Mouse (Mus musculus) brain, adult 2 months (tissue): ENCODE data around the gene Igfn1.

ENCODE experiments used
- DNase-seq: peaks from one replicate; pipeline ENCODE4 v3.0.0; 2011; ENCODE audit warnings: low read depth, low spot score

The Igfn1 gene

DNA sequence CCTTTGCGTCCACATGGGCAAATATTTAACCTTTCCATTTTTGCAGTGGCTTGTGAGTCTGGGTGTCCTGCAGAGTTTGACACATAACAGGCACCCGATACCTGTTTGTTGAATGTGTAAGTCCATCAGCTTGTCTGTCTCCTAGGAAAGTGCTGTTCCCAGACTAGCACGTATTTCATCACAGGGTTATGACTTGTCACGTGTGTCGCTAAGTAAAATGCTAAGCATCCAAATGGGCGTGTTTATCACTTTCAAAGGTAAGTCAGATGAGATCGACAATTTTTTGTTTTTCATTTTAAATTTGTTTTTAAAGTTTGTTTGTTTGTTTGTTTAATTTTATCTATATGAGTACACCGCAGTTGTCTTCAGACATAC, 2.0 kb upstream of the Igfn1 start:
- no peak for DNase-seq

DNA sequence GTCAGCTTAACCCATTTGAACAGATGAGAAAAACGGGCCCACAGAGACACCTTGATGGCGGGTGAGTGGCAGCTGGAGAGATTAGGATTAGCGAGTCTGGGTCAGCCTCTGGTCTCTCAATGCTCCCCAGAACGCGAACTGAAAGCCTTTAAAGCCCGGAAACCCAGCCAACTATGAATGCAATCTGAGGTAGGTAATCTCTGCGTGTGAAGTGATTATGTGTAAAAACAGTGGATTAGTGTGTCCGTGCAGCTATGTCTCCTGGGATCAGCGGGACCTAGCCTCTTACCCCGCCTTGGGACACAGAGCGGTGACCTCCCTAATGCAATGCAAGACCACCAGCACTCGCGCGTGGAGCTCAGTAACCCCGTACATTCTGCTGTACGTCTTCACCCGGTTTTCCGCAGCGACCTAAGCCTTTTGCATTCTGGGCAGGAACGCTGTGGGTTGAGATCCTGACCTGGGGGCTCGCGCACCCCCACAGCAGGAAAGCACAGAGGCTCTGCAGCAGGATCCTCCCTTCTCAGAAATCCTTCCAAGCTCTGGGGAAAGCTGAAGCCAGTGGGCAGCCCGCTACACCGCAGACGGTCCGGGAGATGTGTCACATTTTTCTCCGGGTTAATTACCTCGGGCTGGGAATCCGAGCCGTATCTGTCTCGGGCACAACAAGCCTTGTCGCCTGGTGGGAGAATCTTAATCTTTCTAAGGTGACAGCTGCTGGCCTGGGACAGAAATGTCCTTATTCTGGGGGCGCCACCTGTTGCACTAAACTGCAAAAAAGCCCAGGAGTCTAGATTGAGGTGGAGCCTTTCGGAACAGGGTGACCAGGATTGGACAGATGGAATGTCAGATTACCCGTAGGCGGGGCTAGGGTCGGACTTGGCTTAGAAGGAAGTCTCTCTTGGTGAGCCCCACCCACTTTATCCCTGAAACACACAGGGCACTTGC, 1.3 kb upstream of the Igfn1 start, which contains the start of gene Tmem9:
TSS of gene Tmem9 (plus strand) at position 940 of the 948 bp plus-strand sequence.
- DNase-seq = peak; percentile 66

DNA sequence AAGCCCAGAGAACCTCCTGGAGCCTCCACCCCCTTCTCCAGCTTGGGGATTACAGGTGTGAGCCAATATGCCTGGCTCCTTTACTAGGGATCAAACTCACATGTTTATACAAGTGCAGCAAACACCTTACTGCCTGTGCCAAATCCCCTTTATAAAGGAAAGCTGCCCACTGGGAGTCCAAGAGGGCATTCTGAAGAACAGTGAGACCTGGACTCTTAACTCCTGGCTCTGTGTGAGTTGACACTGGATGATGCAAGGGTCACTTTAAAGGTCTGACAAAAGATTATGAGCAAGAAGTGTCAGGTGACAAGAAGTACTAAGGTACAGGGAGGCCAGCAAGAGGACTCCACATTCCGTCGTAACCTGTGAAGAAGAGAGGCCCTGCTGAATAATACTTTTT, 4.7 kb downstream of the Igfn1 start:
- no peak for DNase-seq

DNA sequence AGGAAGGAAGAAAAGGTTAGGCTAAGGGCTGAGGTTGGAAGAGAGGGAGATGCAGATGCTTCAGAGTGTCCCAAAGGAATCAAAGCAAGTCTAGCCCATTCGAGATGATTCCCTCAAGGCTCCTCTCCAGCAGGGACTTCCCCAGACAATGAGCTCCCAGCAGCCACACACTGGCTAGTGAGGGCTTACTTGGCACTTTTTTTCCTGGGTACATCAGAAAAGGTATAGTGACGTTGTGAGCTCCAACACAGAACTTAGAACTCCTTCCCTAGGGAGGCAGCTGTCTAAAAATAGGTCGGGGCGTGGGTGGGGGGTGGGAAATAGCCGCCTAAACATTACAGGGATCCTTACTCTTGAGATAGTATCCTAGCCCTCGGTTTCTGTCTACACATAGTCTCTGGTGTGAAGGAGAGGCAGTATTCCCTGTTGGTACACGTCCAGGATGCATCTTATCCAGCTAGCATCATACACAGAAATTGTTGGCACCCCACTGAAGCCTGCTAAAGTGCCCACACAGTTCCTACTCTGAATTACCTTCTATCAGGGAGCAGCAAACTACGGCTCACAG, 6.3 kb downstream of the Igfn1 start:
- DNase-seq = peak; percentile 70

DNA sequence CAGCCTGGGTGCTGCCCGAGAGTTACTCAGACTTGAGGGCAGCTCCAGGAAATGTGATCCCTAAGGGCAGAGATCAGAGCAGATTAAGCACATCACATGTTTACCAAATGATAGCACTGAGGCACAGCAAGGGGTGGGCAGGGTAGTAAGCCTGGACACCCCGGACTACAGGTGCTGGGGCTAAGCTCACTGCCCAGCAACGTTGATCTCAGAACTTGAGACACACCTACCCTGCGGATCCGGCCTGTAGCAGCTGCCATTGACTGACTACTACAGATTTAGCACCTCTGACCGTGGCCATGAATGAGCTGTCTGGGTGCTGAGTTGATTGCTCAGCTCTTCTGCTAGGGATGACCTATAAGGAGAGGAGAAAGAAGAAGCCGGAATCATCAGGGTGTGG, 8.6 kb downstream of the Igfn1 start:
- DNase-seq = no peak

DNA sequence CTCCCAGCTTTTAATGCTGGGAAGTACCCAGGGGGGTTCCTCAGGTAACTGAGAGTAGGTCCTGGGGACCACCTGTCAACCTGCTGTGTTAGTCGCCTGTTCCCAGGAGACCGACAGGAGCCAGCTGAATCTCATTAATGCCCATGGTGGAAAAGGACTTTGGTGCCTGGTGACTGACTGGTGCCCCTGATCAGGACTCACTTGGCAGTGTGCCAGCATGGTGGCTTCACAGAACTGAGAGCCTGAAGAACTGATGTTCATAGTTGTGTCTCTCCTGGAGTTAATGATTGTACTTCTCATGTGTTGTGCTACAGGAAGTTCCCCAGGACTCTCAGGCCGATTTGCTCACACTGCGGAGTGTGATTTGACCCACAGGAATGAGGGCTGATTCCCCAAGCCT, 12.7 kb downstream of the Igfn1 start:
- DNase-seq = no peak

DNA sequence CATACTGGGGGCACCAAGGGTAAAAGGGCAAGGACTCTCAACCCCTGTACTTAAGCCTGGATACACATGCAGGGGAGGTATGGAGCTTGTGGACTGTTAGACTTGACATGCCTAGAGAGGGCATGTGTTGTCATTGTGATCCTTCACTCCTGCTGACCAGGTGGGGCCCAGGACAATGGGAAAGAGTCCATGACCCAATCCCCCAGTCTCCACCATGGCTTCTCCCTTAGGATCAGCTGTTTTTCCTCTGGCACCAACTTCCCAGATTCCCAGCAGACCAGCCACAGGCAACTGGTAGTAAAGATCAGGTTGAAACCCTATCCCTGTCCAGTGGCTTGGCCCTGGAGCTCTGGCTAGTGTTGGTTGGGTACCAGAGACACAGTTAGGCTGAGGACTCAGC, 16.3 kb downstream of the Igfn1 start:
- DNase-seq = no peak

DNA sequence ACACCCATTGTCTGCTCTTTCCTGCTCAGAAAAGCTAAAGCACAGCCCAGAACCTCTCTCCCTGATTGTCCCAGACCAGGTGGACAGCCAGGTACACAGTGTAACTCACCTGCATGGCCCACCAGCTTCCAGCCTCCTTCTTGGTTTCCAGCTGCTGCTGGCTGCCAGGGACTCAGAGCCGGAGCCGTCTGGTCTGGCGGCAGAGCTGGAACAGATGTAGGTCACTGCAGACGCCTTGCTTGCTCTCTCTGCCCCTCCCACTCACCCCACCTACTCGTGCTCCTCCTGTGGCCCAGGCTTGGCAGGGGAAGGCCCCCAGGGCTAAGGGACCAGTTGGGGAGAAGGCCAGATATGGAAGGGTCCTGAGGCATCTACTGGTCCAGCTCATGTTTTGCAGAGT, 22.0 kb downstream of the Igfn1 start:
- DNase-seq = no peak

DNA sequence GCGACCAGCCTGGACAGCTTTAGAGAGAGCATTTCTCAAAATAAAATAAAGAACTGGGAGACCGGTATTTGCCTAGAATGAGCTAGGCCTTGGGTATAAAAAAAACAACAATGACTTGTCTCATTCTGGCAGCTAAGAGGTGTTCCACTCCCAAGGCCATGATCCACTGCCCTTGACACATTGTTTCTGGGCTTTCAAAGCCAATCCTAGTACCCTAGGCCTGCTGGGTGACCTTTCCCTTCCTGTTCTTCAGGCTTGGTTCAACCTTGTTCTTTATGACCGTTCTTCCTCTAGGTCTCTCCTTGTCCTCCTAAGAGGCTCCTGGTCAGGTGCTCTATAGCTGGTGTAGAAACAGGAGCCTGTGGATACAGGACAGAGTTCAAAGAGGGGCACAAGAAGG, 33.6 kb downstream of the Igfn1 start:
- no peak for DNase-seq

DNA sequence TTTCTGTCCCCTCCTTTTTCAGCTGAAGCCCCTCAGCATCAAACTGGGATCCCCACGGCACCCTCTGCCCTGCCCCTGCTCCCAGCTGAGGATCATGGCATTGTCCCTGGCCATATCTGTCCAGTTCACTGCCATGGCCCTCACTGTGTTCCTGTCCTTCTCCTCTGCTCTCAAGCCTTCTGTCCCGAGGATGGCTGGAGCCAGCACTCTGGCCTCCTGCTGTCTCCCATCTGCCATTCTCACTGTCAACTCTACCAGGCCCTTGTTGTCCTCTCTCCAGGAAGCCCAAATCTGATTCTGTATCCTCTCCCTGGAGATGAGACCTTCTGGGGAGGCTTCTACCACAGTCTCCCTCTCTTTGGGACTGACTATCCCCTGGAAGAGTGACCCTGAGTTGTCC, 35.7 kb downstream of the Igfn1 start:
- DNase-seq = peak; percentile 92

DNA sequence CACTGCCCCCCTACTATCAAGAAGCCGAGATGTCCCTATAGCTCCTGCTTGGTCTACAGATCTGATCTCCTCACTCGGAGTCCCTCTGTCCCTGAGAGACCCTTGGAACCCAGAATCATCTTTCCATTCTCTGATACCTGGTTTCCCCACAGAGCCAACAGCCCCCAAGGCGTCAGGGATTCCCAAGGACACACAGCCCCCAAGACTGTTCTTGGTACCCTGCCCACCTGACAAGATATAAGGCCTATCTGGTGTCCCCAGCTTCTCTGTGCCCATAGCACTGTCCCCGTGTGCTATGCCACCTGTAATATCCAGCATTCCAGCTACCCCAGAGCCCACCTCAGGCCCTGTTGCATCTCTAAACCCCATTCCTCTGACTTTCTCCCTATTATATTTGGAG, 38.4 kb downstream of the Igfn1 start:
- DNase-seq = no peak

DNA sequence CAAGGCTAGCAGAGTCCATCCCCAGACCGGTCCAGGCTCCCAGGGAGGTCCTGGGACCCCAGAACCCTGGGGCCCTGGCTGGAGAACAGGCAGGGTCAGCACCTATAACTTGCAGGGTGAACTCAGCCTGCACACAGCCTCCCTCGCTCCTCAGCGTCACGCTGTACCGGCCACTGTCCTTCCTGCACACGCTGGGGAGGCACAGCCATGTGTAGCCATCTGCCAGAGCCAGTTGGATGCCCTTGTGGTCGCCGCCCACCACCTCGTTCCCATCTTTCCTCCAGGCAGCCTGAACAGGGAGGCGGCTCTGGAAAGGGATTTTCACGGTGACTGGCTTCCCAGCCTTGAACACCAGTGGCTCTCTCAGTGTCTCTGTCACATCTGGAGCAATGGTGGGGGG, 41.6 kb downstream of the Igfn1 start:
- peak; percentile 69 for DNase-seq

DNA sequence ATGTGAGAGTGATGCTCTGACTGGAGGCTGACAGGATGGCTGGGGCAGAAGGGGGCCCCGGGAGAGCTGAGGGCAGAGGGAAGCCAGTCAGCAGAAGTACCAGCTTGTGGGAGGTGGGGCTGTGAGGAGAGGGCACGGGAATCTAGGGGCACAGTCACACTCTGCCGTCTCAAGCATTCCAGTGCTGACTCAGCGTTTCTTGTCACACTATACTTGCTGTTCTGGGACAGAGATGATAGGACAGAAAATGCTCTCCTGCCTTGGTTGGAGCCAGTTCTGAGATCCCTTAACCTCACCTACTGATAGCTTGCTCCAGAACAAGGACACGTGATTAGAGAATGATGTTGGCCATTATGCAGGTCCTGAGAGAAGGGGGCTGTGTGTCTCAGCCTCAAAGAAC, 43.0 kb downstream of the Igfn1 start:
- DNase-seq = no peak

DNA sequence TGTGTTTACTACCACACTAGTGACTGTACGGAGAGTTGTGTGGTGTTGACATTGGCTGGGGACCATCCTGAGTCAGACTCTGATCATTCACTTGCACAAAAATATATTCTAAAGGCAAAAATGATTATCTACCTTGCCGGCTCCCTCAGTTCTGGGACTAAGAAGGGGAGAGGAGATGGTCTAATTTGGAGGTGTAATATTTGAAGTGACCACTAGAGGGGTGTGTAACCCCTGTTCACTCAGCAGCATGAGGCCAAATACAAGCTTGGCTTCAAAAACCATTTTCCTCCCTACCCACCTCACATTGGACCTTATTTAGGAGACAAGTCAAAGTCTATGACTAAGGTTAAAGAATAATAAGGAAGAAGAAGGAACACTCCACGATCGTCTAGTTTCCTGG, 47.7 kb downstream of the Igfn1 start:
- DNase-seq = peak; percentile 83

DNA sequence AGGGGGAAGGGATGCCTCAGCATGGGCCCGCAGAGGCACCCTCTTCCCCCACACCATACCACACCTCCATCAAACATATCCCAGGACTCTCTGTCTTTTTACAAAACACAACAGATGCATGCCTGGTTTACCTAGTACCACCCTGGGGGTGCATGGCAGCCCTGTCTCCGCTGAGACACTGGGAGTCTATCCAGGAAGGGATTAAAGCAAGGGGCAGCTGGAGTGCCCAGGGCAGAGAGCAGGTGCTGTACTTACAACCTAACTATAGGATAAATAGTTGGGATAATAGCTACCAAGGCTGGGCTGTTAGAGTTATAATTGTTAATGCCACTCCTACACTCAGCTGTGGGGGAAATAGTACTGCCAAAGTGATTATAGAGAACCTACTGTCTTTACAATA, 57.3 kb downstream of the Igfn1 start:
- no peak for DNase-seq

DNA sequence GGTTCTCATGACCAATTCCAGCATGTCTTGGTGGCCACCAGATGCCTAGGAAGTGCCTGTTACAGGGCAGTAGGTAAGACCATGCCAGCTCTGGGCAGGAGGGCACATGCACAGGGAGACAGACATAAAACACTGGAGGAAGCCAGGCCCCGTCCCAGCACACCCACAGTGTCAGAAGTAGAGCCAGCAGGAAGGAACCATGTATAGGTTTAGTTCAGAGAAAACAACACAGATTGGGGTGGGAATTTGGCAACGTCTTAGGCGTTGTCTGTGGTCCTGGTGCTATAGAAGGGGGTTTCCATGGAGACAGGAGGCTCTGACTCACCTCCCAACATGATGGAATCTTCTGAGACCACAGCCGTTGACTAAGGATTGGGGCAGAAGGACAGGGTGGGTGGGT, 59.9 kb downstream of the Igfn1 start:
- peak; percentile 91 for DNase-seq

DNA sequence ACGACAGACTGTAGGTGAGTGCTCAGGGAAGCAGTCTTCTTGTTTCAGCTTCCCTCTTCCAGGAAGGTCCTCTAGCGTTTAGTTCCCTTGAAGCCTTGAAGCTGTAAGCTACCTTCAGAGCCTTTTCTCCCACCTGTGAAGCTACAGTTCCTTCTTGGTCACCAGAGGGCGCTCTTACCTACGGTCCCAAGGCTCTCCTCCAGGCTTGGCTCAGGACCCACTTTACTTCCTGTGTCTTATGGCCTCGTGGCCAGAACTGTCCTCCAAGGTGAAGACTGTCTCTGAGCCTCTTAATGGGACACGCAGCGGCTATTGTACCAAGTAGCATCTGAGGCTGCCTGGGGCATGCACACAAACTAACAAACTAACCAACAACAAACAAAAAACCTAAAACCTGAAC, 60.4 kb downstream of the Igfn1 start:
- DNase-seq = peak; percentile 86

DNA sequence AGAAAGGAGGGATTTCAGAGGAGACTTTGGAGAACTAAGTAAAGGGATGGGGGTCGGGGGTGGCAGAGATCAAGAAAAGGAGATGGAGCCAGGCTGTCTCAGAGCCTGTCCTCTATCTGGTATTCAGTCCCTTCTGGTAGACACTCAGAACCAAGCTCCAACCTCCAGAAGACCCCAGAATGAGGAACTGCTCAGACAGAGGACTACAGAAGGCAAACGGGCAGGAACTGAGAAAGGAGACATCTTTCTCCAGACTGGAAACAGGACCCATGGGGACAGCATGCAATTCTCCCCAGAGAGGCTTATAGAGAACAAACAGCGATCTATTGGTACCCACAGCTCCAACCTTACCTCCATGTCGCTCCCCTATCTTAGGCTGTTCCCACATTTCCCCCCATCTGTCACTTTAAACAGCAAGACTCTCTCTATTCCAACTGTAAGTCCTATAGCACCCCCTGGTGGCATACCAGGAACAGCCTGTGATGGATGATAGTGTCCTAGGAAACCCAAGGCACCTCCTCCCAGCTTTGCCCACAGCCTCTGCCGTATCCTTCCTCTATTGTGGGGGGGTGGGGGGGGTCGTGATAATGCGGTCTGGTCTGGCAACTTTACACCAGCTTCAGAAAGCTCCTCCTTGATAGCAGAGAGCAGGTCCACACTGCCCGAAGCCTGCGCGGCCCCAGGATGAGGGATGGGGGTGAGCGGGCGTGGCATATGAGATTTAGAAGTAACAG, 61.4 kb downstream of the Igfn1 start:
- peak; percentile 86 for DNase-seq

DNA sequence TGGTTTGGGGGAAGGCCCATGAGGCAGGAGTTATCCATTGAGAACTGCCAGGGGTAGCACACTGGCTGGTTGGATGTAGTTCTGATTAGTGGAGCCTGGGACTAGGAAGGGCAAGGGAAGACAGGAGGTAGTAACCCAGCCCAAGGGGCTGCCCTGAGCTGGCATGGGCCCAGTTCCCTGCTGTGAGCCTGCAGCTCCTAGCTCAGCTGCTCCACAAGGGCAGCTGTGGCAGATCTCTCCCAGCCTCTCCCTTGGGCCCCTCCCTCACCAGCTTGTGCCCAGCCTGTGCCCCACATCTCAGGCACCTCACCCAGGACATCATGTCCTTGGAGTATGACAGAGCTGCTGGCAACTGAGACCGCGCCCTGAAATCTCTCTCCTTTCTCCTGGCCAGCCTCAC, 62.4 kb downstream of the Igfn1 start:
- DNase-seq = no peak

DNA sequence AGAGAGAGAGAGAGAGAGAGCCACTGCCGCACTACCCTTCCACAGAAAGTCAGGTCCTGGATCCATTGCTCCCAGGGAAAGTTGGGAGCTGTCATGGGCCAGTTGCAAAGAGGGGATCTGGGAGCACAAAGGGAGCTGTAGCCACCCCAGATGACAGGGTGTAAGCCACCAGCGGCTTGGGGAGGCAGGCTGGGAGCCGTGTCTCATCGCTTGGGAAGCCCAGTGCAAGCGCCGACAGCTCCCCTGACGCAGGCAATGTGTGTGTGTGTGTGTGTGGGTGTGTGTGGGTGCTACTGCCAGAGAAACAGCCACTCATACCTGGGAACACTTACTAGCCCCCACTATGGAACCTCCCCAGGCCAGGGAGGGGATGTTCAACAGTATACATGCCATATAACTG, 64.0 kb downstream of the Igfn1 start:
- DNase-seq = no peak

DNA sequence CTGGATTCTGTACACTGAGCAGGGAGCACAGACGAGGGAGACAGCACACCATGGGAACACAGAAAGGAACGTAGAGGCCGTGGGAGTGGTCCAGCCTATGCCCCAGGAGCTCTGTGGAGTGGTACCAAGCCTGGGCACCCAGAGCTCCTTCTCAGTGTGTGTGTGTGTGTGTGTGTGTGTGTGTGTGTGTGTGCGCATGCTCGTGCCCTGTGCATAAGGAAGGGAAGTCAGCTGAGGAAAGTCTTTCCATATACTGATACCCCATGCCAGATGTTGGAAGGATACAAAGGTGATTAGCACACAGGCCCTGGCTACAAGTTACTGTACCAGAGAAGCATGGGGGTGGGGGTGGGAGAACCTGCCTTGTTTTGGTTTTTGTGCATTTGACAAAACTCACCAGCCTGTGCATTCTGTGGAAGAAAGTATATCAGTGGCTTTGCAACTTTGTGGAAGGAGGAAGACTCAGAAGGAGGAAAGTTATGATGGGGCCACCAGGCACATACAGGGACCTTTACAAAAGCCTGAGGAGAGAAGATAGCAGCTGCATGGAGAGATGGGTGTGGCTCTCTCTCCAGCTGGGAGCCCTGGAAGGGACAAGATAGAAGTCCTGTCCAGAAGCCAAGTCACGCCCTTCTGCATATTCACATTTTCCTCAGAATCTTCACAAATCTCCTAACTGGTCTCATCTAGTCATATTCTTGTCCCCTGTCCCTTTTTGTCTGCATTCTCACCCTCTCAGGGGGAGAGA, 64.7 kb downstream of the Igfn1 start:
- no peak for DNase-seq

DNA sequence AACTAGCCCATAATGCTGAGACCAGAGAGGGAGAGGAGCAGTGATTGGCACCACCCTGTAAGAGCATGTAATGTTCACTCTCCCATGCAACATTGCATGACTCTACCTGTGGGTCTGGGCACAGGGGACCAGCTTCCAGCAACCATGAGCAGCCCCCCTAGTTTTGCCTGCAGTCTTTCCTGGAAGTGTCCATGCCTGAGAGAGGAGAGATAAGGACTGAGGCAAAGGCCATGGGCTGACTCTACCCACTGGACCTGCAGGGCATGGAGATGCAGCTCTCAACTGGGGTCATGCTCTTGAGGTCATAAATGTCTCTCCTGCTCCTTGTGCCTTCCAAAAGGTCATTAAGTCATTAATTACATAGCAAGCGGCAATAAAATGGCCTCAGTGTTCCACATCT, 70.1 kb downstream of the Igfn1 start:
- DNase-seq = no peak
